Mouse (Mus musculus) olfactory bulb, adult 2 months (tissue): Measurements from ENCODE around the gene Bbx. TPM values are rescaled to one million over a fixed set of nuclear protein-coding genes. Genes with fewer than 3 reads are reported as not detected.

Experiments used
- H3K27ac ChIP-seq: fragments of 200-500 bp; 2 replicates; pipeline ENCODE4 v1.5.1; 2012; ENCODE audit warnings: low read depth, low read length; ENCODE audit not compliant: insufficient read depth
- H3K4me1 ChIP-seq: fragments of 200-500 bp; 2 replicates; pipeline ENCODE4 v1.6.1; 2012; ENCODE audit warnings: low read length; ENCODE audit not compliant: control insufficient read depth, insufficient read depth
- H3K4me3 ChIP-seq: fragments of 200-500 bp; 2 replicates; pipeline ENCODE4 v1.5.1; 2012; ENCODE audit warnings: mild to moderate bottlenecking, low read depth, low read length, moderate library complexity; ENCODE audit not compliant: insufficient read depth
- CTCF ChIP-seq: fragments of 200-500 bp; IDR thresholded peaks from 2 replicates; pipeline ENCODE4 v1.5.1; 2012; ENCODE audit warnings: low read depth, mild to moderate bottlenecking, low read length, moderate library complexity; ENCODE audit not compliant: insufficient read depth
- POLR2A ChIP-seq: fragments of 200-500 bp; IDR thresholded peaks from 2 replicates; pipeline ENCODE4 v1.6.1; 2012; ENCODE audit warnings: mild to moderate bottlenecking, low read depth, low read length, moderate library complexity; ENCODE audit not compliant: insufficient read depth
- WGBS: fragments of 180-500 bp; shearing (Covaris S2); methylation state at CpG from one replicate; pipeline ENCODE4 v1.1.7; 2018; 5-methylcytosine and 5-hydroxymethylcytosine counted together
- polyA plus RNA-seq: library from polyadenylated mRNA; stranded (reverse); fragments of >200 nt; gene quantifications from 2 replicates; pipeline ENCODE4 v1.2.4, GENCODE M21; 2012; ENCODE audit warnings: low replicate concordance; ENCODE audit not compliant: missing spikeins, insufficient read depth, insufficient read length

Gene Bbx
- polyA plus RNA-seq, 1 experiment: not detected

GRCm38 (mm10) chr16:50185041-50185440 lies 247.1 kb downstream of the Bbx start:
- Histone ChIP-seq H3K4me1 (peaks cover 3% of the 10 kb centered on the region; the same call in 1 of the 2 replicates), H3K4me3 (no peak overlapping the region), H3K27ac (no peak overlapping the region)
- WGBS: 35% methylated on average over 5 of the region's 5 CpGs
- no peak for TF ChIP-seq POLR2A
- TF ChIP-seq CTCF: no peak

- TF ChIP-seq POLR2A (no peak), CTCF (no peak)
- Histone ChIP-seq H3K27ac (no peak overlapping the region), H3K4me1 (peaks cover 3% of the 10 kb centered on the region; the same call in 1 of the 2 replicates), H3K4me3 (no peak overlapping the region)
- WGBS: 46% methylated on average over 8 of the region's 8 CpGs
These were observed 249.2 kb downstream of the Bbx start for GRCm38 (mm10) chr16:50182988-50183387.

GRCm38 (mm10) chr16:50182561-50182960 lies 249.6 kb downstream of the Bbx start:
- H3K4me1 ChIP-seq: peaks cover 3% of the 10 kb centered on the region; the same call in 1 of the 2 replicates
- WGBS: 82% methylated on average over 10 of the region's 10 CpGs
- no peak overlapping the region for H3K4me3 ChIP-seq
- TF ChIP-seq CTCF (no peak), POLR2A (no peak)
- H3K27ac ChIP-seq: no peak overlapping the region

- 57% methylated on average over 7 of the region's 7 CpGs for WGBS
- Histone ChIP-seq H3K4me1 (no peaks in the 10 kb centered on the region), H3K27ac (no peak overlapping the region), H3K4me3 (no peak overlapping the region)
- no peak for TF ChIP-seq CTCF
- TF ChIP-seq POLR2A: no peak
These were observed 259.4 kb downstream of the Bbx start for GRCm38 (mm10) chr16:50172760-50173159.

- 95% methylated on average over 5 of the region's 5 CpGs for WGBS
- Histone ChIP-seq H3K4me1 (no peaks in the 10 kb centered on the region), H3K4me3 (no peak overlapping the region), H3K27ac (no peak overlapping the region)
- TF ChIP-seq CTCF (no peak), POLR2A (no peak)
These were observed 261.4 kb downstream of the Bbx start for GRCm38 (mm10) chr16:50170812-50171211.

GRCm38 (mm10) chr16:50167983-50168299 lies 264.2 kb downstream of the Bbx start:
- WGBS: 75% methylated on average over 10 of the region's 10 CpGs
- TF ChIP-seq CTCF (no peak), POLR2A (no peak)
- H3K4me3 ChIP-seq: no peak overlapping the region
- no peaks in the 10 kb centered on the region for H3K4me1 ChIP-seq
- no peak overlapping the region for H3K27ac ChIP-seq

- H3K4me1 ChIP-seq: no peaks in the 10 kb centered on the region
- H3K4me3 ChIP-seq: no peak overlapping the region
- no peak for TF ChIP-seq CTCF
- no peak for TF ChIP-seq POLR2A
- no peak overlapping the region for H3K27ac ChIP-seq
- 81% methylated on average over 16 of the region's 16 CpGs for WGBS
These were observed 264.8 kb downstream of the Bbx start for GRCm38 (mm10) chr16:50167231-50167982.

- TF ChIP-seq CTCF (no peak), POLR2A (no peak)
- 94% methylated on average over 11 of the region's 11 CpGs for WGBS
- H3K27ac ChIP-seq: no peak overlapping the region
- no peak overlapping the region for H3K4me3 ChIP-seq
- H3K4me1 ChIP-seq: no peaks in the 10 kb centered on the region
These were observed 271.5 kb downstream of the Bbx start for GRCm38 (mm10) chr16:50160418-50161271.

GRCm38 (mm10) chr16:50158546-50158945 lies 273.6 kb downstream of the Bbx start:
- no peak for TF ChIP-seq CTCF
- TF ChIP-seq POLR2A: no peak
- Histone ChIP-seq H3K4me3 (no peak overlapping the region), H3K27ac (no peak overlapping the region), H3K4me1 (no peaks in the 10 kb centered on the region)
- whole genome bisulfite sequencing: 86% methylated on average over 5 of the region's 5 CpGs
